Mouse (Mus musculus): ENCODE measurements around the gene Mat2b.
"Not testable (repeated sequence)": the region's sequence is repeated elsewhere in the genome, so short reads cannot be mapped to it uniquely, and the experiment has no call there.

Gene Mat2b

DNA sequence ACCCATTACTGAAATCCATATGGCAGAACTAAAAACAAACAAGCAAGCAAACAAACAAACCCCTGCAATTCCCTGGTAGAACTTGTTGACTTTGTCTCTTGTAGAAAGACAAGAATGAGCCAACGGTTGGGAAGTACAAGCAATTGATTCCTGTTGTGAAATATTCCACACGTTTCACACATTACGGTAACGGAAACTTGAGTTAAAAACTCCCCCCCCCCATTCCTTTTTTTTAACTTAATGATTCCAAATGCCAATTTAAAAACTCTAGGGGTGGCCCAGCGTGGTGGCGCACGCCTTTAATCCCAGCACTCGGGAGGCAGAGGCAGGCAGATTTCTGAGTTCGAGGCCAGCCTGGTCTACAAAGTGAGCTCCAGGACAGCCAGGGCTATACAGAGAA lies at the start of gene Mat2b:
TSS of gene Mat2b (minus strand) at position 101 of the 400 bp plus-strand sequence.
- DNase-seq (ENCODE audit: low spot score): no peak

DNA sequence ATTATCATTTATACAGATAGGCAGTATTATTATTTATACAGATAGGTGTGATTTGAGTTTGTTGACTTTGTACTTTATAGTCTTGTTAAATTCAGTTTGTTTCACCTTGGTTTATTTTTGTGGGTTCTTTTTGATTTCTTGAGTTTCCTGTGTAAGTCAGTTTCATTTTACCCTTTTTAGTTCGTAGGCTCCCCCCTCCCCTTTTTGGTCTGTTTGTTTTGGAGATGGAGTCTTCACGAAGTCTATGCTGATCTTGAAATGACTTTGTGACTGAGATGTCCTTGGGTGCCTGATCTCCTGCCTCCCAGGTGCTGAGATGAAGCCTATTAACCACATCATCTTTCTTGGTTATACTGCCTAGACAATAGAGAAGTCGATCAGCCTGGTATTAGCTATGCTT lies 49.3 kb upstream of the Mat2b start:
- DNase-seq (ENCODE audit: low spot score): no peak

DNA sequence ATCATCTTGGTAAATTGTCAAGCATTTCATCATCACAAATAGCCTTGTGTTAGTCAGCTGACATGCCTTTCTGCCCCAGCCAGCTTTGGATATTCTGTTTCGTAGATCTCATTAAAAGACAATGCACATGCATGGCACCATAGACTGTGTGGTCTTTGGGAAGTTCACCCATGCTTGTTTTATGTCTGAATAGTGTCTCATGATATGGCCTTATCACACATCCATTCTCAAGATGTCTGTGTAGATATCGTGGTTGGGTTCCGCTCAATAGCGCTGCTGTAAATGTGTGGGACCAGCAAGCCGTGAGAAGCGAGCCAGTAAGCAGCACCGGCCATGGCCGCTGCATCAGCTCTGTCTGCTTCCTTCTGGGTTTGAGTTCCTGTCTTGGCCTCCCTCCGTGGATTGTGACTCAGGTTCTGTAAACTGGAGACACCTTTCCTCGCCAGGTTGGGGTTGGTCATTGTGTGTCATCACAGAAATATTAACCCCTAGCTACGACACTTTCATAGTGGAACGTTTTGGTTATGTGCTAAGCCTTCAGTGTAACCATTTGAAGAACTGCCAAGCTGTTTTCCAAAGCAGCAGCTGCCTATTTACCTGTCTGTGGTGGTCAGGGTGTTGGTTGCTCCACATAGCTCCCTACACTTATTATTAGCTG lies 46.7 kb upstream of the Mat2b start:
- DNase-seq (ENCODE audit: low spot score): no peak

DNA sequence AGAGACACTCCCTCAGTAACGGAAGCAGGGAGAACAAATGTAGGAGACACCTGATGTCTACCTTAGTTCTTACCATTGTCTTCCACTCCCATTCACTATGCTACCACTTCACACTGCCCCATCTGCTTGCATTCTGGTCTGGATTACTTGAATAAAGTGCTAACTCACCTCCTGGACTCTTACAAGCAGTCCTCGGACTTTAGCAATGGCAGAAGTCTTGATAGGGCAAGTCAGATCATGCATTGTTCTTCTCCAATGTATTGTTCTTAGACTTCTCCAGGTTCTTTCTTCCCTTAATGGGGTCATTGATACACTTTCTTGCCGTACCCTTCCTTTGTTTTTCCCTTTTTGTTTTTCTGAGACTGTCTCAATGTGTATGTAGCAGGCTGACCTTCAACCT lies 42.4 kb upstream of the Mat2b start:
- no peak for DNase-seq (ENCODE audit: low spot score)

DNA sequence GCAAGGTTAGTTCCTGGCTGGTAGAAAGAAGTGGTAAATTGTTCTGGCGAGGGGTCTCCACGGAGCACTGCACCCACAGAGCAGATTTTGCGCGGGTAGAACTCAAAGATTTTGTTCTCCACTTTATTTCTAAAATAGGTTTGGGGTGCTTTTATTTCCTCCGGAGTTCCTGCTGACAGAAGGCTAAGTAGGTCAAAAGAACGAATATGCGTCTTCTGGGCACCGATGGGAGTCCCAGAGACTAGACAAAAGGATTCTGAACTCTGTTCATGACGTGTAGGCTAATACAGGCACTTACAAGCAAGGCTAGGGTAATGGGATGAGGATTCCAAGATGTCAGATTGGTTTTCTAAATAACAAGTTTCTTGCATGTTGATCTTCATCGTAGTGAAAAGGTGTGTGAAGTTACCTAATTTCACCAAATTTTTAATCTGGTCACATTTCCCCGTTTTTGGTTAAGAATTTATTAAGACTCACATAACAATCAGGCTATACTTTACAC lies 39.3 kb upstream of the Mat2b start:
- no peak for DNase-seq (ENCODE audit: low spot score)

DNA sequence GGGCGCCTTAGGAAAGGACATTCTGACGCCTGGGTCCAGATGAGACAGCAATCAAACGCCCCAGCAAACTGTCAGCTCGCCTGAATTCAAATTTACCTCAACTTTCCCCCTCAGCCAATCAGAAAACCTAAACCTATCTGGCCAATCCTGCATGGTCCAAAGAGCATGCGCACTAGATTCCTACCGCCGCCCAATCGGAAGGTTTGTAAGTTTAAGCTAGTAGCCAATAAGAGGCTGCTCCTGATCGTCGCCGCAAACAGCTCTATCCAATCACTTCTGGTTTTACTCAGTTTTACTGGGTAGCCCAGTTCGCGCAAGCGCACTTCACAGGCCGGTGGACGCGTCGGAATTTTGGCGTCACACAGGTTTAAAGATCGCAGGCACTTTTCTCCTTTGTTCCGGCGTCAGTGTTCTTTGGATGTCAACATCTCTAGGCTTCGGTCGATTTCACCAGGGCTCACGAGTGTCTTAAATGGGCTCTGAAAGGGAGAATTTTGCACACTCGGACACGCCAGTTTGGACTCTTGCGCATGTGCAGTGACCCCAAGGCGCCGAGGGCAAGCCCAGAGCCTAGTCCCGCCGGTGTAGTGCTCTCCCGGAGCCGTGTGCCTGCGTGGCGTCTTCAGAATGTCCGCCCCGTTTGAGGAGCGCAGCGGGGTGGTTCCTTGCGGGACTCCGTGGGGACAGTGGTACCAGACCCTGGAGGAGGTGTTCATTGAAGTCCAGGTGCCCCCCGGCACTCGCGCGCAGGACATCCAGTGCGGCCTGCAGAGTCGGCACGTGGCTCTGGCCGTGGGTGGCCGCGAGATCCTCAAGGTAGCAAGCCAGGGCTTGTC lies 38.6 kb upstream of the Mat2b start, which contains the start of the genes Hmmr and Nudcd2:
TSS of gene Hmmr (minus strand) at position 84 of the 836 bp plus-strand sequence.
TSS of gene Nudcd2 (plus strand) at position 329 of the 836 bp plus-strand sequence.
- DNase-seq (ENCODE audit: low spot score): peak; percentile 69

DNA sequence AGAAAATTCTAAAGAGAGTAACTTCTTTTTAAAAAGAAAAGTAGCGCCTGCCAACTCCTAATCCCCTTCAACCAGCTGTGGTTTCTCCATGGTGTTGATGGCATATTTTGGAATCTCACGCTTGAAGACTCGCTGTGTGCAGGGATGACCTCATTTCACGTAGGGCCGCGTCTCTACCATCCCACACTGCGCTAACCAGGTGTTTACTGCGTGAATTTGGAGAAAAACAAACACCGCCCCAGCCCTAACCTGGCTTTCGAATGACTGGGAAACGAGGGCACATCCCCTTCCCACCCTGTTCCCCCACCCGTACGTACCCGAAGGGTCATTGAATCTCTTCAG lies 38.0 kb upstream of the Mat2b start:
- no peak for DNase-seq (ENCODE audit: low spot score)

DNA sequence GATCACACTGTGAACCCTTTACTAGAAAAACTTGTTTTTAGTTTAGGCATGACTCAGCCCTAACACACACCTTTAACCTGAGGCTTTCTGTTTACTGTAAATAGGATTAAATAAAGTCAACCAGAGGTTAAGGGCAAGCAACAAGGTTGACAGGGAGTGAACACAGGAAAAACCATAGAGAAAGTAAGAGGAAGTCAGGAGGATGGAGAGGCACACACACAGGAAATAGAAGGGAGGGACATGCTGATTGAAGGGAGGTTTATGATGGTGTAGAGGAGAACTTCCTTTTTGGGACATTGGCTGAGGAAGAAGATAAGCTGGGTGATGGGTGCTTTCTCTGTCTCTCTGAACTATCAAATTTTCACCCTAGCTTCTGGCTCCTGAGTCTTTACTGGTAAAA lies 23.3 kb upstream of the Mat2b start:
- DNase-seq (ENCODE audit: low spot score): no peak

DNA sequence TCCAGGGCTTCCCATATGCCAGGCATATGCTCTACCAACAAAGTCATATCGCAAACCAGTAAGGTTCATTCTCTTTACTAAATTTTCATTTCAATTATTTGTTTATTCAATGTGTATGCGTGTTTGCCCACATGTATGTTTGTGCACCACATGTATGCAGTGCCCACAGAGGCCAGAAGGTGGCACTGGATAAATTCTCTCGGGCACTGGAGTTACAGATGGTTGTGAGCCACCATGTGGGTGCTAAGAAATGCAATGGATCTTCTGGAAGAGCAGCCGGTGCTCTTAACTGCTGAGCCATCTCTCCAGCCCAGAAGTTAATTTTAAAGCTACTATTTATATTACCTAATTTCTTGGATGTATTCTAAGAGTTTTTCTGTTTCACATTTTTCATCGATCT lies 20.5 kb upstream of the Mat2b start:
- DNase-seq (ENCODE audit: low spot score): no peak

DNA sequence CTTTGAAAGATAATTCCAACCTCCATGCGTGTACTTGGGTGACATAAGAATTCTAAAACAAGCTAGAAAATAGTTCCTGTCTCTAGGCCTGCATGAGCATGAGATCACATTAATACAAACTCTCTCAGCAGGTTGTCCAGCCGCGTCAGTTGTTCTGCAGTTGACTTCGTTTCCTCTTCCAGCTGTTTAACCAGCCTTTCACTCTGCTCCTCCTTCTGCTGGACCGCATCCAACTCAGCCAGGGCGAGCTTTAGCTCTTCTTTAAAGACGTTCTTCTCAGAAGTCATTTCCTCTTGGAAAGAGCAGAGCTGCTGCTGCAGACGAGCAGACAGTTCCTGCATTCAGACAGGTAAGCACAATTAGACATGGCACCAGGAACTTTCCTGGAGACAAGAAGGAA lies 18.9 kb upstream of the Mat2b start:
- no peak for DNase-seq (ENCODE audit: low spot score)

DNA sequence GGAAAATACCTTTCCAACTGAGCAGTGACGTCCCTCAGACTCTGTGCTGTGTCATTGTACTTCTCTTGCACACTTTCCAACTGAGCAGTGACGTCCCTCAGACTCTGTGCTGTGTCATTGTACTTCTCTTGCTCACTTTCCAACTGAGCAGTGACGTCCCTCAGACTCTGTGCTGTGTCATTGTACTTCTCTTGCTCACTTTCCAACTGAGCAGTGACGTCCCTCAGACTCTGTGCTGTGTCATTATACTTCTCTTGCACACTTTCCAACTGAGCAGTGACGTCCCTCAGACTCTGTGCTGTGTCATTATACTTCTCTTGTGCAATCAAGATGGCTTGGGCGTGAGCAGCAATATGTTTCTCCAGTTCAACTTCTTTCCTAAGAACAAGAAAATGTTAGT lies 14.9 kb upstream of the Mat2b start:
- DNase-seq (ENCODE audit: low spot score): not testable (repeated sequence)

DNA sequence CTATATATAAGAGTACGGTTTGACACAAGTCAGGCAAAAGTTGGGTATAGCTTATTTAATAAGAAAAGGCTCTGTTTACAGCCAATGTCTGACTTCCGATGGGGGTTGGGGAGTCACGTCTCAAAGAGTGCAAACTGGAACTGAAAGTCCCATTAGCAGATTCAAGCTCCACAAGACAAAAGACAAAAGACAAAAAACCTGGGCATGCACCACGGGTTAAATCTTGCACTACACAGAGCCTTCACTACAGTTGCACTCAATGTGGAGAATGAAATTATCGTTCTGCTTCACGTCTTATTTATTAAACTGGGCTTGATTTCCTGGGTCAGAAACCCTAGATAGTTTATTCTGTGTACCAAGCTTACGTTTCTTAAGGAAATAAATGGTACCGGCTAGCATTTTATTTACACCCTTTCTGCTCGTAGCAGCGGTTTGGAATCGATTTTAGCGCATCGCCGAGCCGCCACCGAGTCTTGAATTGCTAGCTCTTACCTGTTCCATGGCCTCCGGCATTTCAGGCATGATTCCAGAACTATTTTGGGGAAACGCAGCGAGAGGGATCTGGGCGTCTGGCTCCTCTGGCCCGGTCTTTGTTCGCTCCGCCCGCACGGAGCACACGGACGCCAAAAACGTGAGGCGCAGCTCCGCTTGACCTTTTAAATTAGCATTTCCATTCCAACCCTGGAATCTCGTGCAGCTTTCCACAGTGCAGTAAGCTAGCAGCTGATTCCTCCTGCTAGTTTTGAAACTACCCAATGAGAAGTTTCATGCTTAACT lies 504 bp downstream of the Mat2b start:
- DNase-seq (ENCODE audit: low spot score): no peak

DNA sequence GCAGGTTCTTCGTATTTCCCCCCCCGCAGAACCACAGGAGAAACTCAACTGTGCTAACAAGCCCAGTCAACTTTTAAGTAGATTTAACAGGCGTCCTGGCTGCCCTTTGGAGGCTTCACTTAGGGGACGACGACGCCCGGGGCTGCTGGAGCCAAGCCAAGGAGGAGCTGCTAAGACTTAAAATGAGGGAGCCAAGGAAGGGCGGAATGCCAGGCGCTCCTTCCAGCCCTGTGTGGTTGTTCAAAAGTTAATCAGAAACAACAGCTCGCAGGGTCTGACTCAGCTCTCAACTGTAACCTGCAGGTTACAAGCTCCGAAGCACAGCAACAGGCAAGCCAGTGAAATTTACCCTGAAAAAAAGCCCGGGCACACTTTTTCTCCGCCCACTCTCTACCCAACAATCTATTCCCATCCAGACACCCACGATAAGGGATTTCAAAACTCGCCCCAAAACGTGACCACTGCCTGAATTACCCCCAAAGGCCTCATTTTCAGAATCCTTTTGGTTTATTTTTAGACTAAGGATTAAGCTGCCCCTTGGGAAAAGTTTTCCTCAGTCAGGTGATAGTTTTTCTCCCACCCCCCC lies 1.5 kb downstream of the Mat2b start:
- peak; percentile 18 for DNase-seq (ENCODE audit: low spot score)

DNA sequence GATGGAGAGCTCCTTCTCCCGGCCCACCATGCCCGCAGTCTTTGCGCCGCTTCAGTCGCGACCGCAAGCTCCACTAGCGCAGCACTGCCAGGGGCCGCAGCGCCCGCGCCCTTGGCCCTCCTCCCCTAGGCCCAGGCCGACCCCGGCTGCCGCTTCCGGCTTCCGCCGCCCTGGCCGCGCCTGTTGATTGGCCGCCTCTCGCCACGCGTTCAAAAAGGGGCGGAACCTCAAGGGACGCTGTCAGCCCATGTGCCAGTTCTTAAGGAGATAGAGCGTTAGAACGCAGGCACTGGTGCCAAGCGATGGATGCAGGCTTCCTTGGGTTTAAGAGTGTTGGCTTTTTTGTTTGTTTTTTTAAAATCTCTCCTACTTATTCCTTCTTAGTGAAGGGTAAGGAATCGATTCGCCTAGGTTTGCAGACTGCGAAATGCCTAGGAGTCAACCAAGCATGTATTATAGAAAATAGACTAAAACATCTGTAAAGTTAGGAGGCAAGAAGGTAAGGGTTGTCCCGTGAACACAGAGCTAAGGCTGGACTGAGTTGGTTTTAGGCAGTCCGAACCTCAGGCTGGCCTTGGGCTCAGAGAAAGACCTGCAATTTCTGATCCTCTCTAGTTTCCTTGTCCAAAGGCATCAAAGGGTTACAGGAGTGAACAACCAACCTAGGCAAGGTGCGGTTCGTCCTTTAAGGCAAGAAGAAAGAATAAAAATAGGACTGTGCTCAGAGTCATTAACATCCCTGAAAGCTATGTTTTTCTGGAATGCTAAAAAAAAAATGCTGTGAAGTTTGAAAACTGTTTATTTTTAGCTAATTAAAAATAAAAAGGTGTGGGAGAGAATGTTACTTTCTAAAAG lies 2.3 kb downstream of the Mat2b start:
- peak; percentile 81 for DNase-seq (ENCODE audit: low spot score)

DNA sequence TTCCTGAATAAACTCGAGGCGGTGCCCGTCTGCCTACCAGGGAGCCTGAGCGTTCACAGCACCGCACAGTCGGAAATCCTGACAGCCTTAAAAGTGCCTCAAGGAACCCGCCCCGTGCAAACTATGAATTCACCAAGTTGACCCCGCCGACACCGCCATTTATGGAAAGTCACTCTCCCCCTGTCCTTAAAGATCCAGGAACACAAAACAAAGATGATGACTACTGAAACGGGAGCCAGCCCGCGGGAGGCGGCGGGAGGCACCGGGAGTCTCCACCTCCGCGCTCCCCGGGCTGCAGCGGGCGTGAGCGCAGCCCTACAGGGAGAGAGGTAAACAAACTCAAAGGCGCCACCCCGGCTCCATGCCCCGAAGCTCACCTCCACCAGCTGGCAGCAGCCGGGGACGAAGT lies 2.9 kb downstream of the Mat2b start:
- no peak for DNase-seq (ENCODE audit: low spot score)

DNA sequence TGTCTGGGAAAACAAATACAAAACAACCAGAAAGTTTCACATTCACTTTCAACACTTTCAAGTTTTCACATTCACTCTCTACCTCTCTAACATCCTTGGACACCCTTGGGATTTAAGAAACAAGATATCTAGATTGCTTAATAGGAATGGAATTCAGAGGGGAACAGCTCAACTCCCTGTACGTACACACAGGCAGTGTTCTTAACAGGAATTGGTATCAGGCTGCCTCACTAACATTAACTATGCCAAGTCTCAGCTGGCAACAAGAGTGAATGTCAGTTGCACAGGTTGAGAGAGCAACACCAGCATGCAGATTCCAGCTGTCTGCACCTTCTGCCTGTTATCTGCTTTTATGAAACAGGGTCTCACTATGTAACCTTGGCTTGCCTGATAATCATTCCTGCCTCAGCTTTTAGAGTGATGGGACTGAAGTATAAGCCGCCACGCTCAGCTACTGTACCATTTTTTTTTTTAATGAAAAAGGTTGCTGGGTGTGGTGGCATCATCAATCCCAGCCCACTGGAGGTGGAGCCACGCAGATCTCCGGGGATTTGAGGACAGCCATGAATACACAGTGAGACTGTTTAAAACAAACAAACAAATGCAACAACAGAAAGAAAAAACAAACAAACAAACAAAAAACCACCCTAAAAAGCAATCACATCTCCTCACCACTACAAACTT lies 4.4 kb downstream of the Mat2b start:
- DNase-seq (ENCODE audit: low spot score): no peak

DNA sequence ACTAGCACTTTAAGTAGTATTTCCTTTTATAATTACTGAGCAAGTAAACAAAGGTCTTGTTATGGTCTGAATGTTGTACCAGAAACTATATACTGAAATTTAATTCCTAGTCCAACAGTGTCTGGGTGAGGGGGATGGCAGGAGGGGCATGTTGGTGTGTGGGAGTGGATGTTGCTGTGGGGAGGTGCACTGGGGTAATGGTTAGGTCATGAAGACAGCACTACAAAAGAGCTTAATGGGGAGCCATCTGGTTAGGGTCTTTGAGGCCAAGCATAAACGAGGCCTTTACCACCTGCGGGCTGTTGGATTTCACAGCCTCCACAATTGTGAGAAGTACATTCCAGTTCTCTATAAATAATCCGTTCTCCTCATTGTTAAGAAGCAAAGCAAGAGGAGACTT lies 11.7 kb downstream of the Mat2b start:
- DNase-seq (ENCODE audit: low spot score): no peak

DNA sequence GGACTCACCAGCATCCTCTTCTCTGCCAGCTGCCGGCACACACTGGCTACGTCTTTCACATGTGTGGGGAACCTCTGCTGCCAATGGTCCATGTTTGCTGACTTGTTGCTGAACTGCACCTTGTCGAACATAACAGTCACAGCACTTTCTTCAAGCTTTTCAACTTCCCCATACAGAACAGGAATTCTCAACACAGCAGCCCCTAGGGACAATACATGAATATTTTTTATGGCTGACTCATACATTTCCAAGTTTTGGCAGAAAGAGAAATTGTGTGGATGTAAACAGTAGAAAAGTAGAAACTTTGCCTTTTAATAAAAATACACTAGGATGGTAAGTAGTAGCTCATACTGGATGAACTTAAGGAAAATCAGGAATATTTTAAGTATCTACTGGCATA lies 12.5 kb downstream of the Mat2b start:
- DNase-seq (ENCODE audit: low spot score): no peak

DNA sequence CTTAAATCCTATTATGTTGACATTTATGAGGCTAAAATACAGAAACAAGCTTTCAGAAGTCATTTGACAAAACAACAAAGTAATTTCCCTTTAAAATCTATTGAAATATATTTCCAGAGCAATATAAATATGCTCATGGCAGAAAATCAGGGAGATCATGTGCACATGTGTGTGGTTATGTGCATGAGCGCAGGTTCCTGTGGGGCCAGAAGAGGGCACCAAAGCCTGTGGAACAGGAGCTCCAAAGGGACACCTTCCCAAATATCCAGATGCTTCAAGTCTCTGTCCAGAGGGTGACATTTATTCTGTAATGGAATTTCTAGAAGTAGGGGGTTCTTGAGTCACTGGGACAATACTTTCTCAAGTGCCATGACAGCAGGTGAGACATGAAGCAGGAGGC lies 17.8 kb downstream of the Mat2b start:
- DNase-seq (ENCODE audit: low spot score): no peak

DNA sequence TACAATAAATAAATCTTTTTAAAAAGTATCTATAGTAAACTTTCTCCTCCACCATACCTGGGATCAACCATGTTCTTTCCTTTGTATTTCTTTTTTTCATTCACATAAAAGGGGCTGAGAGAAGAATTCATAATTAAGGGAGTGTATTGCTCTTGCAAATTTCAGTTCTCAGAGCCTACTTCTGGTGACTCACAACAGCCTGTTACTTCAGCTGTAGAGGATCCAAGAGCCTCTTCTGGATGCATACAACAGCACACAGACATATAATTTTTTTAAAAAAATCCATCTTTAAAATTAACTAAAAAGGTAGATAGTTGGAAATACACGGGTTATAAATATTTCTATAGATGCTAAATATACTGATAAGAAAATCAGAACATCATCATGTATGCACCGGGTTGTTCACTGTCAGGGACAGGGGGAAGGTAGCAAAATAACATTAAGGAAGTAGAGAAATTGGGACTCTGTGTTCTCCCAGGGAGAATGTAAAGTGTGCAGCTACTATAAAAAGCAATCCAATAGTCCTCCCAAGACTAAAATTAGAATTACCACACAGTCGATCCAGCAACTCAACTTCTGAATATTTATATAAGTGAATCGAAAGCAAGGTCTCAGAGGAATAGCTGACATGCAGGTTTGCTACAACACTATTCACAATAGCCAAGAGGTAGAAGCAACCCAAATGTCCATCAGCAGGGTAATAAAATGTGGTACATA lies 19.8 kb downstream of the Mat2b start:
- DNase-seq (ENCODE audit: low spot score): no peak
